Mouse (Mus musculus): ENCODE data around the gene Tacc3.

The Tacc3 gene

DNA sequence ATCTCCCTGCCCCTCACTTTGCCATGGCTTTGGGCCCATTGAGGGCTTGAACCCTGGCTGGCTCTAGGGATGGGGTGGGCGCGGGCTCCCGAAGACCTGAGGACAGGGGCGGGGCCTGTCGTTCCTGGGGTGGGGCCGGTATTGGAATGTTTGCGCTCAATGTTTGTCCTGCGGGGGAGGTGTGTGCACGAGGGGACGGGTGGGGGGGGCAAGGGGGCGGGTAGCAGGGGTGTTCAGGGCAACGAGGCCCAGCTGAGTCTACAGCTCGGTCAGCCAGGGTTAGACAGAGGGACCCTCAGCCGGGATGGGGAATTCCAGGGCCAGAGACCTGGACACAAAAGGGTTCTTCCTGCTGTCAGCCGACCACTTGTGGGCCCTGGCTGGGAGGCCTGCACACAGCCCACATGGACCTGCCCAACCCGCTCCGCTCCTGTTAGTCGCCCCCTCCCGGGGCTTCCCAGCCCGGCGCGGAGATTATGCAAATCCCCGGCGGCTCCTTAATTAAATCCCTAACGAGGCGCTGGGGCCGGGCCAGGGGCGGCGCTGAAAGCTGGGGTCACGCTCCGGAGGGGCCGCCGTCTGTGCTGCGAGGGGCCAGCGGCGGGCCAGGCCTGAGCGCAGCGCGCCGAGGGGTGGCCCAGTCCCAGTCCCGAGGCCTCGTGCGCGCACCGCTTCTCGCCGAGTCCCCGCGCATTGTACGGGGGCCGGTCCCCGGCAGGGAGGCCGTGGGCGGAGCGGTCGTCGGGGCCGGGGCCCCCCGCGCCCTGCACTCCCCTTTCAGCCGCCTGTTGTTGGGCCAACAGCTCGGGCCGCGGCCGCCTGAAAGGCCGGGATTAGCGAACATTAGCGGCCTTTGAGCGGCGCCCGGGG is 37.2 kb downstream of the Tacc3 start:
- peak; percentile 82 for DNase-seq (ENCODE audit: low spot score)

DNA sequence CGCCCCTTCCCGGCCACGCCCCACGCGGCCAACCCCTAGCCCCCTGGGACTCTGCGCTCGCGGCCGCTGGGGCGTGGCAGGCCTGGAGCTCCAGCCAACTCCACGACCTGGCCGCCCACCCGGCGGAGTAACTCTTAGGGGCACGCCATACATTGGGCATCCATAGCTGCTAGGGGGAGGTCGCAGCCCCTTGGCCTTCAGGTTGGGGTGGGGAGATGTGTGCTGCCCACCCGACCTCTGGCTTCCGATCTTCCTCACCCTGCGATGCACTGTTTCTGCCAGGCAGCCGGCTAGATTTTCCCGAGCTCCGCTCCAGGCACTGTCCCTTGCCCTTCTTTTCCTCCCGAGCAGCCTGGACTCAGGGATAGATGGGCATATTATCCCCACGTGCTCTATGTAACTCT is 37.8 kb downstream of the Tacc3 start:
- DNase-seq (ENCODE audit: low spot score), result peak; percentile 79

DNA sequence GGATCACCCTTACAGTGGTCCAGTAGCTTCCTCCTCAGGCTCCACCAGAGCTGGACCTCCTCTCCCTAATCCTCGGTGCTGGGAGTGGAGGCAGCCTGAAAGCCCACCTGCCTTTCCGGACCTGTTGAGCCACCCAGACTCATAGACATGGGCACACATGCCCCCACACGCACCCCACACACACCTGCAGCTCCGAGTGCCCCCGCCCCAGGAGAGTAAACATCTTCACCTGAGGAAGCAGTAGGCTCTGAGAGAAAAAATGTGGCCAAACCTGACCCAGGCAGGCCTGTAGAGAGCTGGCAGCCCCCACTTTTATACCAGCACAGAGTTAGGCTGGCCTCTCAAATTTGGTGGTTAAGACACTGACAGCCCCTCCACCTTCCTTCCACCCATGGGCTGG is 38.5 kb downstream of the Tacc3 start:
- no peak for DNase-seq (ENCODE audit: low spot score)

DNA sequence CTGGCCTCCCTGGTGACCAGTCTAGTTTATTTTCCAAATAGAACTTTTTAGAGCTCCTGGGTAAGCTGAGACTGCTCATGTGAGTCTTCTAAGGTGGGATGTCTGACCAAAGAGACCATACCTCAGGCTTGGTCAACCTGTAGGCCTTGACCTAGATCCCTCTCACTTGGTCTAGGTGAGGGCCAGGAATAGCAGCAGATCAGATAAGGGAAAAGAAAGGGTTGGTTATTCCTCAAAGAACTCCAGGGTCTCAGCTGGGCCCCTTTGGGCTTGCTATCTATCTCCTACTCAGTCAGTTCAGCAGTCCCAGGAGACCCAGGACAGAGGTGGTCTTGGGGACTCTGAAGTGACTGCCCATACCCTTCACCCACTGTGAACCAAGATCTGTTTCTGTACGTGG is 39.6 kb downstream of the Tacc3 start:
- no peak for DNase-seq (ENCODE audit: low spot score)

DNA sequence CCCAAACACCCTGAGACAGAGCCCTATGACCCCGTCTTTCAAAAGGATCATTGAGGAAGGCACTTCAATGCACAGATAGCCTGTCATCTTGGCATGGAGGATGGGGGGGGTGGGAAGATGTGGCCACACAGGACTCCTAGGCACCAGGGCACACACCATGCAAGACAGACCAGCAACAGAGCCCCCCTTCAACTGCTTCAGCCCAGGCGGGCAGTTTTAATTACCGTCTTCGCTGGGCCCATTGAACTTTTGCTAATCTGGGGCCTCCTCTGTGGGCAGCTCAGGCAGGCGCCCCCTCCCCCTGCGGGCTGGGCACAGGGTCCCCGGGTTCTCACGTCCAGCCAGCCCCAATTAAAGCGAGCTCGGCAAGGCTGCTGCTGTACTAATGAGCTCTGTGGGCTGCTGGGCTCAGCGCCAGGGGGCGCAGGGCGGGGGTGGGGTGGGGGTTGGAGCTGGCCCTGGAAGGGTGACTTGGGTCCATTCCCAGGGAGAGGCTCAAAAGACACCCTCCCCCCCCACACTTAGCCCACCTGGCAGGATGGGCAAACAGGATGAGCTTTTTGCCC is 40.1 kb downstream of the Tacc3 start:
- DNase-seq (ENCODE audit: low spot score), result no peak

DNA sequence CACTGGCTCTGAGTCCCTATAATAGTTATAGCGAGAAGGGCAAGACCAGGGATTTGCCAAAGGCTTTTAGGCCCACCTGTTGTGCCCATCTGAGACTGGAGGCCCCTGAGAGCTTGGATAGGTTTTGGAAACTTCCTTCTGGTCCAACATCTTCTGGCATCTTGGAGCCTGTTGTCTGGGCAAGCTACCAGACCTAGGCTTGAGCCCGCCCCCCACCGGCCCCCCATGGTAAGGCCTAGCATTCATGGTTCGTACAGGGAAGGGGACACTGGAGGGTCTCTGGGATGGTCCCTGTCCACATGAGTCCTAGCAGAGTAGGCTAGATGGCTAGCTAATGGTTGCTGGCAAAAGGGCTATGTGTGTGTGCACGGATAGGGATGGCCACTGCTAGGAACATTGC is 40.7 kb downstream of the Tacc3 start:
- DNase-seq (ENCODE audit: low spot score), result no peak

DNA sequence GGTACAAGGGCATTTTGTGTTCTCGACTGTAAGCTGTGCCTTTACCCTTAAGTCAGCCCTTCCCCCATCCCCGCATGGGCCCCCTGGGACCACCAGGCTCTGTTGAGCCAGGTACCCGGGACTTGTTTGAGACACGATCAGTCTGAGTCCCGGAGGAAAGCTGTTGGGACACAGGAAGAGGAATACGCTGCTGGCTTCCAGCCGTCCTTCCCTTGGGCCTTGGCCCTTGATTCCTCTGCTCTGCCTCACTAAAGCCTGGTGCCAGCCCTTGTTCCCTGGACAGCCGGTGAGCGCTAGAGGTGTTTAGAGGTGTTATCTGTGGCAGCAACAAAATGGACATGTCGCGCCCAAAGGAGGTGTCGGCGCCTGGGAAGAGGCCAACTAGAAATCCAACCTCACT is 42.1 kb downstream of the Tacc3 start:
- DNase-seq (ENCODE audit: low spot score), result no peak

DNA sequence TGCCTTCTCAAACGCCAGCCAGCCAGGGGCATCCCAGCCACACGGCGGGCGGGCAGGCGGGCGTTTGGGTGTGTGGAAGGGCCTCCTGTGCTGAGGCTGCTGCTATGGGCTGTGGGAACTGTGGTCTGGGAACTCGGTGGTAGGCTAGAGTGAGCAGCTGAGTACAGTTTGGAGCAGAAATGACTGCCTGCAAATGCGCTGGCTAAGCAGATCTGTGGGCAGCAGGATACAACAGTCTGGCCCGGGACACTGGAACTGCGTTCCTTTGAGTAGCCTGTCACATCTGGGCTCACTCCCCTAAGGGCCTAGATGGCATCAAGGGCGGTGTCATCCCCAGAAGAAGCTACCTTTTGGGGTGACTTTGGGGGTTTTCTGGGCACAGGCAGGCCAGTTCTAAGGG is 43.9 kb downstream of the Tacc3 start:
- no peak for DNase-seq (ENCODE audit: low spot score)

DNA sequence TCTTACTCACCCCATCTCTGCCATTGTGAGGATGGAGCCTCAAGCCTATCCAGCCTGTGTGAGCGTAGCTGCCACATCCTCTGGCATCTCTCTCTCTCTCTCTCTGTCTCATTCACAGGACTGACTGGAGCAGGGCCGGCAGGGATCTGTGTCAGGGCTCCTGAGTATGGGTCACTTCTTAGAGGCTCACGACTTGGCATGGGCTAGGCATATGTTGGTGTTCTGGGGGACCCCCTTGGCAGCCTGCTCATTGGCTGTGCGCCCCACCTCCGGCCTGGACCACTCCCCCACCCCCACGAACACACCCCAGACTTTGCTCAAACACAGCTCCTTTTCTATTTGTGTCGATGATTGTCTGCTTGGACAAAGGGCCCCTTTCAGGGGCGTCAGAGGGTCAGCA is 46.1 kb downstream of the Tacc3 start:
- no peak for DNase-seq (ENCODE audit: low spot score)

DNA sequence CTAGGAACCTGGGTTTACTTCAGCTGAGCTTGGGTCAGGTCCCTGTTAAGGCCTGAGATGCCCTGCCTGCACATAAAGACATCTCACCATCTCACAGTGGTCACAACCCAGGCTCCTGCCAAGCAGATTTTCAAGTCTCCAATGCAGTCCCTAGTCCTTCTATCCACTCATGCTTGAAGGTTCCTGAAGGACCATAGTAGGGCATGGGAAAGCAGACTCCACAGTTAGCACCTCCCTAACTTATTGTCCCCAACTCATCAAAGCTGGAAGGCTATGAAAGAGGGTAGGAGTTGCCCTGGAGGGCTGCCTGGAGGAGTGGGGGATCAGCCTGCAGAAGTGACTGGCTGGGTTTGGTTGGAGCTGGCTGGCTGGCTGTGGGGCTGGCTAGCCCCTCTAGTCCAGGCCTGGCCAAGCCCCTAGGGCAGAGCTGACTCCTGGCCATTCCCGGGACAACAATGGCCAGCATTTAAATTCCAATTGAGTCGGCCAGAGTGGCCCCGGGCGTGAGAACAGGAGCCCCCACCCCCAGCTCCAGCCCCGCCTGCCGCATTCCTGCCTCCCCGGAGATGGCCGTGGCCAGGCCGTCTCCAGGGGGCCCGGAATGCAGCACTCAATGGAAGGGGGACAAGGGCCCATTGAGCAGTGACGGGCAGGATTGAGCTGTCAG is 47.1 kb downstream of the Tacc3 start:
- peak; percentile 85 for DNase-seq (ENCODE audit: low spot score)

DNA sequence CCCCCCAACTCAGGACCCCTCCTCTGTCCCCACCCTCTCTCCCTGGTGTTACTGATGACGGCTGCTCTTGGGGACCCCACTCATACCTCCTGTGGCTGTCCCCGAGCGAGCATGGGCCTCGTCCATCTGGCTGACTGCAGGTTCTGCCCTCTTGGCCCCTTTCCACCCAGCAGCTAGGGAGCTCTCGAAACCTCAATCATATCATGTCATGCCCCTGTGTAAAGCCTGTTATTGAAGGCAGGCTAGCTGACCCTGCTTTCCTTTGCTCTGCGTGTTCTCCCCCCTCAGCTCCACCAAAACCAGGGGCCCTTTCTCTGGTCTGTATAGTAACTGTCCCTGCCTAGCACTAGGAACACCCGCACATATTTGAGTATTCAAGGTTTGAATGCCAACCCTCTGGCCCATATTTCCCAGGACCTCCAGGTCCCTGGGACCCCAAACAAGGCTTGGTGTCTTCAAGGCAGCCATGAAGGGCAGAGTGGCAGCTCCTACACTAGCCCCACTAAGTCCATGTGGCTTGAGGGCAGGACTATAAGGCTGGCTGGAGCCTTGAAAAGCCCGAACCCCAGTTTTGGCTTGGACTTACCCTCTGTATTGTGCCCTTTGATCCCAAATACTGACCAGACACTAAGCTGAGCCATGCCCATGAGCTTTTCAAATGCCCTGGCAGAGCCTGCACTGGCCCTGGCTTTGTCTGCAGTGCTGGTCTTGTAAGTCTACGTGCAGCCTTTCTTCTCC is 47.9 kb downstream of the Tacc3 start:
- no peak for DNase-seq (ENCODE audit: low spot score)

DNA sequence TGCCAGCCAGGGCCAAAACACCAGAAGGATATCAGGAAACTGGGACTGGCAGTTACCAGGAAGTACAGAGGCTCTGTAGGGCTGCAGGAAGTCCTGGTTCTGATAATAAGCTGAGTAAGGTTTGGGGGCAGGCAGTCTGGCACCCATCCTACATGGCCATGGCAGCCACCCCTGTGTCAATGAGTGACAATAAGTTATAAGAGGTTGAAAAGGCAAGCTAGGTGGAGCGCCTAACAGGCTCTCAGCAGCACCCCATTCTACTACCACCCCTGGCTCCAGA is 48.4 kb downstream of the Tacc3 start:
- DNase-seq (ENCODE audit: low spot score), result no peak

DNA sequence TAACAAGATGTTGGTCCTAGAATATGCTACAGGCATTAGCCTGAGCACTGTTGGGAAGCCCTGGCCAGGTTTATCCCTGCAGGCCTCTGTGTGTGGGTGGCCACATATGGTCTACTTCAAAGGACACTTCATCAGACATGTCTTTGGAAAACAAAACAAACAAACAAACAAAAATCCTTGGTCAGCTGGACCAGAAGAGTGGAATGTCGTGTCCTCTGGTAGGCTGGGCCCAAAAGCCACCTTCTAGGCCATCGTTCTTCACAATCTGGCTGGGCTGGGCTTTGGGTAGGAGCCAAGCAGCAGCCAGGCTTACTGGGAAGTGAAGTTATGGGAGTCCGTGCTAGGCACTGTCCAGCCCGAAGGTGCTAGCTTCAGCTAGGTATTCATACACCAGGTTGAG is 49.2 kb downstream of the Tacc3 start:
- no peak for DNase-seq (ENCODE audit: low spot score)

DNA sequence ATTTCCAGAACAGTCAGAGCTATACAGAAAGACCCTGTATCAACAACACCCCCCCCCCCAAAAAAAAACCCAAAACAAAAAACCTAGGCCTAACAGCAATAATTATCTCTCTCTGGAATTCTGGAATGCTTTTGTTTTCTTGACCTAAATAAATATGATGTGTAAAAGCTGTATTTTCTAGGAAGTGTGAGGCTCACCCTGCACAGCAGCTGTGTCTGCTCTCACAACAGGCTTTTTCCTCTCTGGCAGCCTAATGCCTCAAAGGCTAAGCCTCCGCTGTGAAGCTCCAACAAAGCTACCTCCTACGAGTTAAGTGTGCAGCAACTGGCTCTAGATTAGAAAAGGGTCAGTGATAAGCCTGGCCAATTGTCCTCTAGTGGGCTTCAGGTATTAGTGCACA is 51.1 kb downstream of the Tacc3 start:
- DNase-seq (ENCODE audit: low spot score), result no peak

DNA sequence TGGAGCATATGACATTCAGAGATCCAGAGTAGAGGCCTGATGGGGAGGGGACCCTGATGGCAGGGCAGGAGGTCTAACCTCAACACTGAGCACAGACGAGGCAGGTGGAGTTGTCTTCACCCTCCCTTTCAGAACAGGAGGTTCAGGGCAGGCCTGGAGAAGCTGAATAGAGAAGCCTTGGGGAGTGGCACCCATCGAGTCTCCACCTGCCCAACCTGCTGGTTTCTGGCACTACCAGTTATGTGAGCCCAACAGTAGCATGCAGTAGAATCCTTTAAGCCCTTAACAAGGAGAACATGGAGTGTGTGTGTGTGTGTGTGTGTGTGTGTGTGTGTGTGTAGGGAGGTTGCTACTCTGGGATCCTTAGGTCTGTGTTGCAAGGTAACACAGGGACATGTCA is 54.6 kb downstream of the Tacc3 start:
- no peak for DNase-seq (ENCODE audit: low spot score)

DNA sequence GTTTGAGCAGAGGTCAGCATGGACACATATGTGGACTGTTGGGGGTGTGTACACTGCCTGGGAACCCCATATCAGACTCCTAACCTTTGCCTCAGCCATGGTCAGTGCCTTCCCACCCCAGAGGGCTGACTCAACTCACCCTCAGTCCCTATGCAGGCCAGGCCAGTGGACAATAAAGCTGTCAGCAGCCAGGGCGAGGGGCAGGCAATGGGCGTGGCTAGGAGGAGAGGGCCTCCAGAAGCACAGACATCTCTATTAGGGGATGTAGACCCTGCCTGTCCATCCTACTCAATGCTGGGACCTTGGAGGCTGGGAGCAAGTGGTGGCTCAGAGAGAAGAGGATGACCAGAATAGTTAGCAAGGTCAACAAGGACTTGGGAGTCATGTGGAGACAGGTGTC is 57.3 kb downstream of the Tacc3 start:
- peak; percentile 58 for DNase-seq (ENCODE audit: low spot score)

DNA sequence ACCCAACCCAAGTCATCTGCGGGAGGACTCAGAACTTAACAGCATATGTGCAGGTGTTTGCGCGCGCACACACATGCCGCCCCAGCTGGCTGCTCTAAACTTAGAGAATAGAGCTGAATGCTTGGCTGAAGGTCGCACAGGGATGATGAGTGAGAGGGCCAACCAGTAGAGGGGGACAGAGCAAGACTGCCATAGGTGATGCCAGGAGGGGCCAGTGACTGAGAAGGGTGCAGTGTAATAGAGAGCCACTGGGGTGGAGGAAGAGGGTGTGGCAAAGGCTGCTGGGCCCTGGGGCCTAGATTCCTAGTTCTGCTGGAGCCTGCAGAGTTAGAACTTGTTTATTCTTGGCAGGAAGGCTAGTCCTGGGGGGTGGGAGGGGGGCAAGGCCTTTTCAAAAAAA is 58.5 kb downstream of the Tacc3 start:
- no peak for DNase-seq (ENCODE audit: low spot score)

DNA sequence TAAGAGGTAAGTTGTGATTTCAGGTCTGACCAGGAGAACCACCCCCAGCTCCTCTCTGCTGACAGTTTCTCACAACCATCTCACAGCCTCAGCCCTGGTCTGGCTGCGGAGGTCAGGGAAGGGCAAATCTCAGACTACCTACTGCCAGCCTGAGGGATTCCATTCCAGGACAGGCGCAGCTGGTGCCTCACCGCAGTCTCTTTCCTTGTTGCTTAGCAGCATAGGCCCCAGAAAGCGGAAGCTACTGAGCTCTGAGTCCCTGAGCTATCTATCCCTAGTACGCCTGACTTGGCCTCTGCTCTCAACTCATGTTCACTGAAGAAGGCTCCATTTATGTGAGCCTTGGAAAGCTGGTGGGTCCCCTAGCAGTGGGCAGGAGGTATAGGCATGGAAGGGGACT is 60.5 kb downstream of the Tacc3 start:
- no peak for DNase-seq (ENCODE audit: low spot score)

DNA sequence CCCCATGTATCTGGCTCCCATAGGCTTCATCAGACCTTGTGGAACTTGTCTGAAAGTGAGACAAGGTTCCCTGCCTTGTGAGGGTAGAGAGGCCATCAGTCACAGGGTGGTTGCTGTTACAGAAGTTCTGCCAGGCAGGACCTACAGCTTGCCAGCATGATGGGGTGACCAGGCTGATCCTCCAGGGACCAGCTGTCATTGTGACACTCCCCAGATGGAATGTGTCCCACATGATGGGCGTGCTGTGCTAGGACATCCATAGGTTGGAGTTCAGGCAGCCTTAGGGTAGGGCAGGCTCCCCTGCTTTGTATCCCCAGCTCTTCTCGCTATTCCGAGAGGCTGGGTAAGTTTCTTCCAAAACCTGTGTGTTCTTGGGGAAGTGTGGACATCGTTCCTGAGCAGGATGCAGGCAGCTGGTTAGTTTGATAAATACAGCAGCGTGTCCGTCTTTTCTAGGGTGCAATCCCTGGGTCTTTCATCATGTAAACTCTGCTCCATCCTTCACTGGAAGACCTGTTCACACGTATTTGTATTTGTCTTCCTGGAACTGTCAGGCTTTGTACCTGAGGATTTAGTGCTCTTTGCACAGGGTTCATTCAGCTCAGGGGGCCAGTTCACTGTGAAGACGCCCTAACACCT is 63.0 kb downstream of the Tacc3 start:
- DNase-seq (ENCODE audit: low spot score), result no peak

DNA sequence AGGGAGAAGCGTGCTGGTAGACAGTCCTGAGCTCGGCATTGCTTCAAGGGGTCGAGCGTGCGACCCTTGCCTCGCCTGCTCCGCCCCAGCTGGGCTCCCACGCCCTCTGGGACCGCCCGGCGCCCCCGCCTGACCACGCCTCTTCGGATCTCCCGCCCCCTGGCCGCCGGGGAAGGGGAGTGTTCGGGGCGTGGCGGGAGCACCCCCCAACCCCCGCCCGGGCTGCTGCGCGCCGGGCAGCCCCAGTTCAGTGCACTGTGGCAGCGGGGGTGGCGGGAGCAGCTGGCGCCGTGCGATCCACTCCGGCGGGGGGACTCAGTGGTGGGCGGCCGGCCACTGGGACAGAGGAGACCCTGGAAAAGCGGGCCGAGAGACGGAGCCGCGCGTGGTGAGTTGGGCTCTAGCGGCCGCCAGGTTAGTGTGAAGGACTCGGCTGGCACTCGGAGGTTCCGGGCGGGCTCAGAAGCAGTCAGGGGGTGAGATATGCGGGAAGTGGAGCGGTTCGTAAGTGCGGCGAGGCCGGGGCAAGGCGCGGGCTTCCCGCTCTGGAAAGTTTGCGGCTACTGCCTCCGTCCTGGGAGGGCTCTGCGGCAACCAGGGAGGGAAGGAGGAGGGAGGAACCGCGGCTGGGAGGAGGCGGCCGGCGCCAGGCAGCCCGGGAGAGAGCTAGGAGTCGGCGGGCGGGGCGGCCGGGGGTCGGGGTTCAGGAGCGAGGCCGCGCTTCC is 63.8 kb downstream of the Tacc3 start, which contains the start of gene Fgfr3:
TSS of gene Fgfr3 (plus strand) at position 134 of the 725 bp plus-strand sequence.
- peak; percentile 85 for DNase-seq (ENCODE audit: low spot score)

DNA sequence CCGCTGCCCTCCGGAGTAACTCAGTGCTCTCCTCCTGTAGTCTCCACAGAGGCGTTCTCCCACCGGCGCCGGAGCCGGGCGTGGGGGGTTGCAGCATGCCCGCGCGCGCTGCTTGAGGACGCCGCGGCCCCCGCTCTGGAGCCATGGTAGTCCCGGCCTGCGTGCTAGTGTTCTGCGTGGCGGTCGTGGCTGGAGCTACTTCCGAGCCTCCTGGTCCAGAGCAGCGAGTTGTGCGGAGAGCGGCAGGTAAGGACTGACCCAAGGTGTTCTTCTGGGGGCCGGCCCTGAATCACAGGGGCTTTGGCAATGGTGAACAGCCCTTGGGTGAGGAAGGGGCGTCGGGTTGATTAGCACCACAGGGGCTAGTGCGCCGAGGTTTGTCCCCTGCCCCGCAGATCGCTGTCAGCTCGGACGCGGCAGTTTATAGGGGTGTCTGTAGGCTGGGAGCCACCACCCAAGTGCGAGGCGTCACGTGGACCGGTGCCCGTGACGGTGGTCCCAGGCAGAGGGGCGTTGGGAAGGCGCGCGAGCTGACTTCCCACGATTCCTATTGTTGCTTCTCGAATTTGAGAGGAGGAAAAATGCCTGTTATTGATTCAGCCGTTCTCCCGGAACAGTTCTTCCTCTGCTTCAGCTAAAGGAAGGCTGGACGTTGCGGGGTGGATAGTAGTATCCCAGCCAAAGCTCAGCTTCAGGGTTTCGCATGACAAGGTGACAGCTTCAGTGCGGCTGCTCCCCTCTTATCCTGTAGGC is 64.5 kb downstream of the Tacc3 start:
- peak; percentile 65 for DNase-seq (ENCODE audit: low spot score)

Measured in embryo, embryonic 10.5 days (tissue).